Mouse (Mus musculus) right cerebral cortex, adult 2 months (tissue): ENCODE results near the gene Vac14.
A peak's percentile ranks its signal among the peaks of the same experiment; 100 is the strongest.

Experiments
- DNase-seq, 2 experiments: peaks; one replicate each; pipeline ENCODE4 v3.0.0; 2021 to 2022; ENCODE audit warnings: low spot score in 2 of 2

Vac14 gene

DNA sequence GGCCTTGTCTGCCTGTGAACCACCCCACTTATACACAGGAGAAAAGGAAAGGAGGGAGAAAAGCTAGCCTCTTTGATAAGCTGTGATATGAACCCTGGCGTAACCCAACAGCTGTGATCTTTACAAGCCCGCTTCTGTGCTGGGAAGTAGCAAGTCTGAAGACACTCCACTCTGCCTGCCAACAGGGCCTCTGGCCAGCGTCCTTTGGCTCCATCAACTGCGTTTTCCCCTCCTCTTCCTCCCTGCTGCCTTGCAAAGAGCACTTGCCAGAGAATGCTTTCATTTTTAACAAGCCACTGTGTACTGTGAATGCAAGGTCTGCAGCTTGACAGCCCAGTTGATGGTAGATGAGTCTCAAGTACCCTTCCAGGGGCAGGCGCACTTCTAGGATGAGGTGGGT is 69.3 kb downstream of the Vac14 start:
- DNase-seq, result peak in 1 of 2 experiments; percentile 52

DNA sequence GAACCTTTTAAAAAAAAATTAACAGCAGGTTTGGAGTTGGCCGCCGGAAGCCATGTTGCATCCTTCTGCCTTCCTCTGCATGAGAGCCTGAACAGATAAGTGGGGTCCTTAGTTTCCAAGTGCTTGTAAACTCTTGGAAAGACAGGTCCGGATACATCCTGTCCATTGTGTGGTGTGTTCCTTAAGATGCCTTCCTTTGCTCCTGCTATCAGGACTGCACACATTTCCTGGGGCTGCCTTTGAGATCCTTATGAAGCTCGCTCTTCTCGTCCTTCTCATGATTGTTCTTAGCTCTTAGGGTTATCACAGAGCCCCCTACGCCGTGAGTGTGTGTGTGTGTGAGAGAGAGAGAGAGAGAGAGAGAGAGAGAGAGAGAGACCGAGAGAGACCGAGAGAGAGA is 71.6 kb downstream of the Vac14 start:
- no peak for DNase-seq

DNA sequence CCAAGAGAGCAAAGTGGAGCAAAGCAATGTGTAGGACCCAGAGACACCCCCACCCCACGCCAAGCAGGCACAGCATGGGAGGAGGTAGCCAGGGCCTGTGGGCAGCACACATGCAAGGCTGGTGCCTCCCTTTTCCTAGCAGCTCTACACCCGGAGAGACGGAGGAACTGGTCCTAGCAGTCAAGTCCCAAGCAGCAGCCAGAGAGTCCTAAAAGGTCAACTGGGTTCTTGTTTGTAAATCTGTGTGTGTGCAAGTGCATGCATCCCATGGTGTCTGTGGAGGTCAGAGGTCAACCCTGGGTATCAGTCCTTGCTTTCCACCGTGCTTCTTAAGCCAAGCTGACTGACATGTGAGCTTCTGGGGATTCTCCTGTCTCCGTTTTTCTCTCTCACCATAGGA is 75.8 kb downstream of the Vac14 start:
- no peak for DNase-seq

DNA sequence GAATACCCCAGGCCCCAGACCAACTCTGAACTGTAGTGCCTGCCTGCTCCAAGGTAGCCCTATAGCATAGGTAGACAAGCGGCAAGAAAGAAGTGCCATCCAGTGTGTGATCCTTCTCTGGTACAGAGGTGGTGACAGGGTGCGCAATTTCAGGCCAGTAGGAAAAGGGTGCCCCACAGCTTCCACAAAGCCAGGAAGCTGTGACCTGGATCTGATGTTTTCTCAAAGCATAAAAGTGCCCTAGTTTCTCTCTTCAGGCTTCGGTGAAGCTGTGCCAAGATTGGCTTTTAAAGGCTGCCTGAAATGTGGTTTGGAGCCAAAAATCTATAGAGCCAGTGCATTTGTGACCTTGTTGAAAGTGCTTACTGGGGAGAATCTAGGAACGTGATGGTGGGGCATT is 76.4 kb downstream of the Vac14 start:
- no peak for DNase-seq

DNA sequence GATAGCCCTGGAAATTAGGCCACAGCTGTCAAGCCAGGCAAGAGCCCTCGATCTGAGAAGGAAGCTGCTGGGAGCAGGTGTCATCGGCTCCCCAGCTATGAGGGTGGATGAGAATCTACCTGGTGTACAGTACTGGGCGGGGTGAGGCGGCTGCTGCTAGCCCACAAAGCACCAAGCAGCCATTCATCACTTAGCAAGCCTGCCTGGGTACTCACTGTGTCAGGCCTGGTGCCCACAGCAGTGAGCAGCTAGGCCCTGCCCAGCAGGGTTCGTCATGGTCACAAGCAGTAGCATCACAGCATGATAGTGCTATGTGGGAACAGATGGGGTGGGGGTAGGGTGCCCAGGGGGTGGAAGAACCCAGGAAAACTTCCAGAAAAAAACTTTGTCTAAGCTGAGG is 77.0 kb downstream of the Vac14 start:
- no peak for DNase-seq

DNA sequence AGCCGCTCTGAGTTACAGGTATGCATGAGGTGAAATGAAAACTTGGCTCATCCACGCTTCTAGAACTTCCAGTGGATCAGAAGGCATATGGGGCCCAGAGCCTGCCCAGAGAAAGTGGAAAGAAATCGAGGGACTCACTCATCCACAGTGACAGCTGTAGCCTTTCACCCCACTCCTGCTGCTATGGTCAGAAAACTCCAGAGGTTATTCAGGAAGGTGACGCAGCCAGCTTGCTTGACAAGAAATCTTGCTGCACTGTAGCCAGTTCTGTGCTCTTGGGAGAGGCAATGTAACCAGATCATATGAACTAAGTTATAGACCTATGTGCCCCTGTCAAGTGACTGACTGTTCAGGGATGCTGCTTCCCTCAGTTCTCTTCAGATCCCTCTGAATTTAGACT is 77.7 kb downstream of the Vac14 start:
- DNase-seq, result no peak

DNA sequence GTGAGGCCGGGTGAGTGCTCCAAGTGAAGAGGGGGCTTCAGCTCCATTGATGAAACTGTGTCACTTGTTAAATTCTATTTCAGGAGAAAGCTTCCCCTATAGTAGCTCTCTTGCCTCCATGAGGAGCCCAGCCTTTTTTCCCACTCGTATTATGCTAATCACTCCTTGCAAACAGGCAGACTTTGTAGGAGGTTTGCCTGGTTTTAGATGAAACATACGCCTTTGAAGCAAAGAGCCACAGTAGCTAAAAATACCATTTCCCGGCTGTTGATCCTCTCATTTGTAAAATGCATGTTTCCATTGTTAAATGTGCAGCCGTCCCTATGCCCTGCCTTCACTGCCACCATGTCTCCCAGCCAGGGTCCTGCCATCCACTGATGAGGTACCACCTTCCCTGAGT is 79.2 kb downstream of the Vac14 start:
- DNase-seq, result no peak

DNA sequence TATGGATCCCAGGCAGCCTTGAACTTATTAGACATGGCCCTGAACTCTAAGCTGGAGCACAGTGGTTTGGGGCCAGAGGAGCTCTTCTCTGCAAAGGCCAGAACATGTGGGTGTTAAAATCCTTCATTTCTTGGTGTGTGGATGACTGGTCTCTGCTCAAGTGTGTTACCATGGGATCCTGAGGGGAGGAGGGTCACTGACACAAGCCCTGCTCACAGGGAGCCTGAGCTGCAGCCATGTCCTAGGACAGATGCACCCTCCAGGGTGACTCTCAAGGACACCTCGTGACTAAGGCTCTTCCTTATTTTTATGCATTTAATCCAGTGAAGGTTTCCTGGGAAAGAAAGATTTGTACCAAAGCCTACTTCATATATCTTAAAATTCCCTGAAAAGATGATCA is 79.7 kb downstream of the Vac14 start:
- no peak for DNase-seq

DNA sequence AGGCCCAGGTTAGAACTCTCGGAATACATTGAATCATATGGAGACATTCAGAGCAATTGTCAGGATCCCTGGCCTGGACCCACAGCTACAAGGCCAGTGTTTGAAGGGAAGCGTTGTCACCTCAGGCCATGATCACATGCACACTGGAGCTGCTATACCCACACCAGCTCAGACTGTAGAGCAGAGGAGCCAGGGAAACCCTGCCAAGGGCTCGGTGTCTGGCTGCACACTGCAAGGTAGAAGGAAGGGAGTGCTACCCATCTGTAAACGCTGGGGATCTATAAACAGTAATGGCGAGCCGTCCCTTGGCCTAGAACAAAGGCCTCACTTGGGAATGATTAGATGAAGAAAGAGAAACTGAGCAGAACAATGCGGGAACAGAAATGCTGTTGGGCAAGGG is 81.1 kb downstream of the Vac14 start:
- DNase-seq, result no peak

DNA sequence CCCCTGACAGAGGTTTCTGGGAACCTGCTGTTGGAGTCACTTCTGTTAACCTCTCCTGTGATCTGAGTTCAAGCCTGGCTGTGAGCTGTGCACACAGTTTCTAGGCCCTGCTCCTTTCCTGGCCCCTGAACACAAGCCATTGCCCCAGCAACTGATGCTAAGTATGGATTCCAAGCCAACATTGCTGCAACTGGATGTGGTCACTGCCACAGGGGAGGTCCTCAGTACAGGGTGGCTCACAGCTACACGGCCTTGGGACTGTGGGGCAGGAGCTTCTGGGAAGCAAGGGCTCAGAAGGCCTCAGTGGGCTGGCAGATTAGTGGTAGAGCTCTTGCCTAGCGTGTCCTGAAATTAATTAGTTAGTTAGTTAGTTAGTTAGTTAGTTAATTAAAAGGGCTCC is 82.2 kb downstream of the Vac14 start:
- no peak for DNase-seq

DNA sequence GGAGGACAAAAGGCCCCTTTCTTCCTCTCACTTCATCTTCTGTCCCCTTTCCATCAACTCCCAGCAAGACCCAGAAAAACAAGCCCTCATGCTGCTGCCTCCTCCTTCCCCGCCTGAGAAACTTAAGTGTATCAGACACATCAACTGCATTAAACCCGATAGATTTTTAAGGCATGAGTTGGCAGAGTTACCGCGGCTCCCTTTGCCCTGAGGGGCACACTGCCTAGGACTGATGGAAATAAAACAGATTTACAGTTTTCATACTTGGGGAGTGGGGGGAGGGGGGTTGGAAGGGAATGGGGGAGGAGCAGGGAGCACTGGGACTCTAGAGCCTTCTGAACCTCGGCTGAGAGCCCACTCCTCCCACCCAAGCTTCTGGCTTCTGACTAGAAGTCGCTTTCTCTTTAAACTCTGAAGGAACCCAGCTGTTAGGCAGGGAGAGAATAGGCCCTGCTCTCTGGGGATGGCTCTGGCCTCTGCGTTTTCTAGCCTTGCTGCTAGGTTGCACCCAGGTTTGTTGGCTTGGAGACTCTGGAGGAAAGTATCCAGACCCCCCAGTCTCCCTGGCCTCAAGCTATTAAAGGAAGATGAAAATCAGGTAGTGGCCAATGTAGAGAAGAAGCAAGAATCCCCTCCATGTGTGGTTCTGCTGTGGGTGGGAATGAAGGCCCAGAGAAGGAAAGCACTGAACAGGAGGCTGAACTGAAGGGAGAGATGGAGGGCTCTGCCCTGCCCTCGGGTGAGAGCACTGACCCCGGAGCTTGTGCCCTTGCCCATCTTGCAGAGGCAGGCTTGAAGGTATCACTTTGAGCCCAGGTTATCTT is 84.5 kb downstream of the Vac14 start:
- no peak for DNase-seq

DNA sequence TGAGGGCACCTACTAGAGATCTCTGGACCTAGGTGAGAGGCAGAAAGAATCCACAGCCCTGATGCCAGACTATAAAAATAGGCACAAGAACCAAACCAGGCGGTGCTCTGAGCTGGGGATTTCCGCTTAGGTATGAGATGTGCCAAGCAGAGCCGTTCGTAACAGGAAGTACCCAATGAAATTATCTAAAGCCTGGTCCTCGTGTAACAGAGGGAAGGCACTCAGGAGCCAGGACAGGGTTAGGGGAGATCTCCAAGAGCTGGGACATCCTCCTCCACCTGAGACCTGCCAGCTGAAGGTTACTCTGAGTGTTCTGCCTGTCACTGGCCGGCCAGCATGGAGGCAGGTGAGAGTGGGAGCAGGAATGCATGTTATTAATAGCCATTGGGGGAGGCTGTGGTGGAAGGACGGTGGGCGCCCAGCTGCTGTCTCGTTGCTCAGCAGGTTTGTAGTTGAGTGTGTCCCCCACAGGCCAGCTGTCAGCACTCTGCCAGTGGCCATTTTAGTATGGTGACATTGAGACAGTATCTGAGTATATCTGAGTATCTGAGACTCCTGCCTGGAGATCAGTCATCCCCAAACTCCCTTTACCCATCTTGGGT is 85.2 kb downstream of the Vac14 start:
- DNase-seq, result no peak

DNA sequence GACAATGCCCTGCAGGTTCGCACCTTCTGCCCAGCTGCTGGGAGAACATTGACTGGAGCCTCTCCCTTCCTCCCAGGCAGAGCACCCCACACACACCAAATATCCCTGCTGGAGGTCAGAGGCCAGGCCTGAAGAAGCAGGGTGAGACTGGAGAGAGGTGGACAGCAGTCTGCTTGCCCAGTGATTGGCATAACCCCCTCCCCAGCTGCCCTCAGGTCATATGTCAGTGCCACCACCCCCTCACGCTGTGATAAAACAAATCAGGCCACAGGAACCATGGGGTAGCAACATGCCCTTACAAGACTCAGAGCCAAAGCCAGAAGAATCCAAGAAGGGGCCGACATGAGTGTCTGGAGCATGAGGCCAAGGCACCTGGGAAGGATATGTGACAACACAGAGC is 85.7 kb downstream of the Vac14 start:
- no peak for DNase-seq

DNA sequence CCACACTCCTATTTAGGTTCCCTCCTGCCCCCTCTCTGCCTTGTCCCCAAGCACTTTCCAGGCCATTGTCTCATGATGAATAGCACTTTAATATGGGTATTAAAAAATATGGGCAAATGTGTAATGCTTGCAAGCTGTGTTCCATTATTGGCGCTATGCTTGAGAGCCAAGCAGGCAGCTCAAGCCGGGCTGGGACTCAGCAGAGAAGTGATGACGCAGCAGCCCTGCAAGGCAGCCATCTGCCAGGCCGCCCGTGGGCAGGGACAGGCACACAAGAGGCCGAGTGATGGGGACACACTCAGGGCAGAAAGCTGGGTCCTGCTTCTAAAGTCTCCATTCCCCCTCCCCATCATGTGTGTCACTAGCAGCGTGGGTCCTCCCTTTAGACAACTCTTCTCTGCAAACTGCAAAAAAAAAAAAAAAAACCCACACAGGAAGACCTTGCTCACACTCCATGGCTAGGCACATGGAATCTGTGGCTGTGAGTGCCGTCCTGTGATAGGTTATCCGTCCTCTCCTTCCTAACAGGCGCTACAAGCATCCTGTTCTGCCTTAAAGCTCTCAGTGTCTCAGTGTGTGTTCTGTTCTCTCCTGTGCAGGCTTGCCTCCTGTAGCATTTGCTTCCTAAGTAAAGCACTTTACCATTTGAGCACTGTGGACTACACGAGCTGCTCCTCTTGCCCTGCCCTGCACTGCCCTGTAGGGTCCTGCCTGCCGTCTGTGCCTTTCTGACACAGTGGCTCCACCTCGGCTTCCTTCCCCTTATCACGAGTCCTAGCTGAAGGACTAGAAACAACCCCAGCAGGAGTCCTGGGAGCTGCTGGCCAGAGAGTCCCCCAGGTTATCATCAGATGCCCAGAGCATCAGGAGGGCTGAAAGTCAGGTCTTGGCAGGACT is 87.3 kb downstream of the Vac14 start:
- peak in 1 of 2 experiments; percentile 65 for DNase-seq

DNA sequence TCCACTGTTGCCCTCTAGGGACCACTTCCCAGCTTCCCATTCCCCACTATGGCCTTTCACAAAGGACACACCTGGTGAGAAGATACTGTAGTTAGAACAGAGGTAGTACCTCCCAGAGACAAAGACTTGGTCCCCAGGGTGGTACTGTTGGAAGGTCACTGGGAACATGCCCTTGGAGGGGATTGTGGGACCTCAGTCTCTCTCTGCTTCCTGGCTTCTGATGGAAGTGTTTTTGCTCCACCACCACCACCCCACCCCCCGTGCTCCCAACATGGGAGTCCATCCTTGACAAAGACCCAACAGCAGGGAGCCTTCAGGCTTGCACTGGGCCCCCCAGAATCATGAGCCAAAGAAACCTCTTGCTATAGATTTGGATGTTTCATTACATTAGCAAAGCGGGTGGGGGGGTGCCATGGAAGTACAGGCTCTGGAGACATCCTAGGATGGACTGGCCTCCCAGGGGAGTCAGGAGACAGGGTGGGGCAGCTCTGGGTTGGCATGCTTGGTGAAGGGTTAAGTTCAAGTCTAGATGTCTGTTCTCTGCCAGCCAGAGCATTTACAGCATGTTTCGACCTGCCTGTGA is 88.0 kb downstream of the Vac14 start:
- DNase-seq, result no peak

DNA sequence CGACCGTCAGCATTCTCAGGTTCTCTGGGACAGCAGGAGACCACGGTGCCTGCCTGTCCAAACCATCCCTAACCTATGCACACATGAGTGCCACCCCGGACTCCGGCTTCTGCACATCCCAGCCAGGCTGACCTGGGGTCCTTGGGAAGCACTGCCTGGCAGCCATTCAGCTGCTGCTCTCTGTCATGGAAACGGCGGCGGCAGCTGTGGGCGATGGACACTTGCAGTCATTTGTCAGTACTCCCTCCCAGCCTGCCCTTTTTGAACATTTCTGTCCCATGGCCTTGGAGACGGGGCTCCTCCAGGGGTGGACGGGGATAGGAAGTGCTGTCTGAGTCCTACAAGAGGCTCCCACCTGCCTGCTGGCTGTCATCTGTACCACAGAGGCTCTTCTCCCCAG is 90.0 kb downstream of the Vac14 start:
- DNase-seq, result no peak

DNA sequence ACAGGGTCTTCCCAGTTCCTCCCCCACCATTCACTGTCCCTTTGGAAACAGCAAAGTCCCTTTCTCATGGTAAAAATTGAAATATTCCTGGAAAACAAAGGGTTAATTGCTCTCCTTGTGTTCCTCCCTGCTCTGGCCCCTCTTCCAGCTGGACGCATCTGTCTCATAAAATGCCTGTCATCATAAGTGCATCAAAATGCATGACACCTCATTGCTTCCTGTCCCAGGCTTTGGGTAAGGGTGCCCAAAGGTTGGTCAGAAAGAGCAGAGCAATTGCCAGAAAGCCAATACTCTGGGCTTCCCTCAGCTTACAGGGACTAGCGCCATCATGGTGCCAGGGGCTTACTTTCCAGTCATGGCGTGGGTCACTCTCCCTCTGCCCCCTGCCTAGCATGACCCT is 92.2 kb downstream of the Vac14 start:
- no peak for DNase-seq

DNA sequence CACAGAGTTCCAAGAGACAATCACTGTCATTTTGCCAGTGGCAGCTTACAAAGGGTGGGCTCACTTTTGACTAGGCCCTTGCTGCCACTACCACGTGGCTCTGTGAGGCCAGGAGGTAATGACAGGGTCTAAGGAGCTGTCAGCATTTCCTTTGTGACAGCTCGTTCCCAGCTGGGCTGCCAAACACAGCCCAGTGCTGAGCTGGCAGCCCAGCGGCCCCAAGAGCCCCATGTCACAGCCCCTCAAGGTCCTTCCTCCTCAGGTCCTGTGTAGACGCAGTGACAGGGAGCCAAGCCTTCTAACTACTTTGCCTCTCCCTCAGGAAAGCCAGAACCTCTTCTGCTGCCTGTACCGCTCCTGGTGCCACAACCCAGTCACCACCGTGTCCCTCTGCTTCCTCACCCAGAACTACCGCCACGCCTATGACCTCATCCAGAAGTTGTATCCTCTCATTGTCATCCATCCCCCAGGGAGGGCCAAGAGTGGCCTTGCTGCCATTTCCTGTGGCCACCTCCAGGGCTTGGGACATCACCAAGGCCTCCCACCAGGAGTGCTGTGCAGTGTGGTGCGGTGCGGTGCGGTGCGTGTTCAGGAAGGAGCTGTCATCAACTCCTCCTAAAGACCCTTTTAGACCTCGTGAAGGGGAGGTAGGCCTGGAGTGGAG is 93.0 kb downstream of the Vac14 start:
- no peak for DNase-seq

DNA sequence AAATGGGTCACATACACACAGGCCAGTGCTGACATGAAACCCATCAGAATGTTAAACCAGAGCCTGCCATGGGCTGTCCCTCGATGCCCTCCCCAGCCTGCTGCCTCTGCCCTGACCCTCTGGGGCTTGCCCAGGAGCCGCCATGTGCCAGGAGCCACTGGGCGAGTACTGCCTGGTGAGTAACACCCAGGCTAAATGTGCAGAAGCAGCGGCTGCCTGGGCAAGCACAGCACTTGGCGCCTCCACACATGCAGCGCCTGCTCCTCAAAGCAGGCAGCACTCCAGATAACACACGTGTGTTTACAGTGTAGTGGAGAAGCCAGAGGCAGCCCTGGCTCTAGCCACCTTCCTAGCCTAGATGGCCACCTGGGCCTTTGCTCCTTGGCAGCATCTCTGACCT is 94.7 kb downstream of the Vac14 start:
- DNase-seq, result no peak

DNA sequence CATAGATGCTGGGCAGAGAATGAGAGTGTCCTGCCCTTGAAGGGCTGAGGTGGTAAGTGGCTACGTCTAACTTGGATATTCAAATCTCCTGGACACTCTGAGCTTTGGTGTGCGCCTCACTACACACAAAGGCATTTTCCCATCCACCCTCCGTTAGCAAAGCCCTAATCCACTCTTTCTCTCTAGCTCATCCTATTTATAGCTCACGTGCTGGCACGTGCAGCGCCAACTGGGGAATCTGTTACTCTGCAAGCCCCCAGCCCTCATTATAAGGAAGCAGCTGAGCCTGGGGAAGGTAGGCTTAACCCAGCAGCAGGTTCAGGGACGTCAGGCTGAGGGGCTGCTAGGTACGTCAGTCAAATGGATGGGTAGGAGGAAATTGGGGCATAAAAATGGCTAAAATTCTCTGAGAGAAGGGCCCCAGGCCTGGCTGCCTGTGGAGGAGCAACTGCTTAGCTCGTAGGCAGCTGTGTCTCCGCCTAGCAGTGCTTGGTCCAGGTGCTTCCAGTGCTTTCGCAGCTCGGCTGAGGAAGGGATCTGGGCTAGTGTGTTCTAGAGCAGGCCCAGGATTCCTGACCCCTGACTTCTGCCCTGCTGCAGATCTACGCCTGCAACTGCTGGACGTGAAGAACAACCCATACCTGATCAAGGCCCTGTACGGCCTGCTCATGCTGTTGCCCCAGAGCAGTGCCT is 96.6 kb downstream of the Vac14 start:
- no peak for DNase-seq

DNA sequence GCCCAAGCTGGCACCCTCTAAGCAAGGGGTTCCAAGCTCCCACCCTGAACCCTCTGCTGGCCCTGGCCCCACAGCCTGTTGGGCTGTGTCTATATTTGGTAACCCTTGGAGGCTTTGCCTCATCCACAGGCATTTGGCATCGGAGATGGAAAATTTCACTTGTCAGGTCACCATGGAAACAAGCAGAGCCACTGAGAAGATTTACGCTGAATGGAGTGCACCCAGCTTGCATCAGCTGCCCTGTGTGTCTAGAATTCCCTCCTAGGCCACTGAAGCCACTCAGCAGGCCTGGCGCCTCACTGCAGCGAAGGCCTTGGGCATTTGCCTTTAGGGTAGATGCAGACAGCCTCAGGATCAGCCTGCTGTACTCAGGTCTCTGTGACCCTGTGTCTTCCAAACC is 97.7 kb downstream of the Vac14 start:
- peak; percentile 77 to 81 for DNase-seq
